Mouse (Mus musculus) T-cell, adult 2 months (primary cell): Measurements from ENCODE around the gene Snrnp25.

Experiments
- DNase-seq: peaks from one replicate; pipeline ENCODE4 v3.0.0; 2022; ENCODE audit warnings: low spot score

Snrnp25 gene

DNA sequence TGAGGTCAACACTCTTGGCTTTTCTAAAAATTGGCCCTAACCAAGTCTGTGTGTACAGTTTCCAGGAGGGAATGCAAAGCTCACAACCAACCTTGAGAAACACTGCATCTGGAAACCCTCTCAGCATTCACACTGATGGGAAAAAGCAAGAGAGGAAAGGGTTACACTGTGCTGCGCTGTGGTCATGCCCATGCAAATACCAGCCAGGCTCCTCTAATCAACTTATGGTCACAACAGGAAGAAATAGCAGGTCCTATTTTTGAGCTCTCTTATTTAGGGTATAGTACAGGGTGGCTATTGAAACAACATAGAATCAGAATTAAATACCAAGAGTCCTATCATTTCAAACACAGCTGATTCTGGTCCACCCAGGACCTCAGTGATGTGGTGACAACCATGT lies 39.4 kb downstream of the Snrnp25 start:
- DNase-seq: no peak

DNA sequence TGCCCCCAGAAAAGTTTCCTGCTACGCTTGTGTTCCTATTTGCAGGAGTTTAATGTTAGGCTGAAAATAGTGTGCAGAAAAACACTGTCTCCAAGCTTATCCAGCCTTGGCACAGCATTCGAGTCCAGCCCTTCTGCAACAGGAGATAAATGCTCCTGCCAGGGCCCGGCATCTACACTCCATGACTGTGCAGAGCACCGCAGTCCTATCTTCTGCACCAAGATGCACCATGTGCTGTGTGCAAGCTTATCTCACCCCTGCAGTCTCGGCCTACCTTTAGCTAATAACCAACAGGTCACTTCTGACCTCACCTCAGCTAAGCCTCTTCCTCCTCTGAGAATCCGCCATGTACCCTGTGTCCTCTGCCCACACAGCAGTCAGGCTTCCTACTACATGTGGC lies 40.4 kb downstream of the Snrnp25 start:
- no peak for DNase-seq

DNA sequence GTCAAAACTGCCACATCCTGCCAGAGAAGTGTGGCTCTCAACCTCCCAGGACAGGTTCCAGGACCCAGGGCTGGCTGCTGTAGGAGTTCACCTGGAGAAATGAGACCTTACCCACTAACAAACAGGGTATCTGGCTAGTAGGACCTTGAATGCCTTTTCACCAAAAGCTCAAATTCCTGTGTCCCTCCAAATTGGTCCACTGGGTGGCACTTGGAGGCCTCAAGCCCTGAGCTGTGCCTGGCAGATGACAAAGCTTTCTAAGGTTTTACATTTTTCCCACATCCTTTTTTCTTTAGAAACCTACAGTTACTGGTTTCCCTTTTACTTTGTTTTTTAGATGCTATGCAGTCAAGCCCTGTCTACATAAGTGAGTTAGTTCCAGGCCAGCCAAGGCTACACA lies 41.9 kb downstream of the Snrnp25 start:
- no peak for DNase-seq

DNA sequence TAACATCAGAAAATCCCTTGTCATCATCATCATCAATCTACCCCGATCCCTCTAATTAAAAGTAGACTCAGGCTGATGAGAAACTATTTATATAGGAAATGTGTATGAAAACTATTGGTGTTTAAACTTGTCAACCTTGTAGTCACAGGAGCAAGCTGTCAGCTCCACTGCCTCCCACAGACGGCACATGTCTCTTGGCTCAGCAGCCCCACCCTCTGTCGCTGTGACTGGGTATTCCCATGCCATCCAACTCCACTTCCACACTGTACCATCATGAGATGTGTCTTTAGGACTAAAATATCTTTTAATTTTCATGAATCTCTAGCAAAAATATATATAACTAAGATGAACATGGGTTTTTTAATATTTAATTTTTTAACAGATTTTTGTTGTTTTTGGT lies 43.1 kb downstream of the Snrnp25 start:
- DNase-seq: no peak

DNA sequence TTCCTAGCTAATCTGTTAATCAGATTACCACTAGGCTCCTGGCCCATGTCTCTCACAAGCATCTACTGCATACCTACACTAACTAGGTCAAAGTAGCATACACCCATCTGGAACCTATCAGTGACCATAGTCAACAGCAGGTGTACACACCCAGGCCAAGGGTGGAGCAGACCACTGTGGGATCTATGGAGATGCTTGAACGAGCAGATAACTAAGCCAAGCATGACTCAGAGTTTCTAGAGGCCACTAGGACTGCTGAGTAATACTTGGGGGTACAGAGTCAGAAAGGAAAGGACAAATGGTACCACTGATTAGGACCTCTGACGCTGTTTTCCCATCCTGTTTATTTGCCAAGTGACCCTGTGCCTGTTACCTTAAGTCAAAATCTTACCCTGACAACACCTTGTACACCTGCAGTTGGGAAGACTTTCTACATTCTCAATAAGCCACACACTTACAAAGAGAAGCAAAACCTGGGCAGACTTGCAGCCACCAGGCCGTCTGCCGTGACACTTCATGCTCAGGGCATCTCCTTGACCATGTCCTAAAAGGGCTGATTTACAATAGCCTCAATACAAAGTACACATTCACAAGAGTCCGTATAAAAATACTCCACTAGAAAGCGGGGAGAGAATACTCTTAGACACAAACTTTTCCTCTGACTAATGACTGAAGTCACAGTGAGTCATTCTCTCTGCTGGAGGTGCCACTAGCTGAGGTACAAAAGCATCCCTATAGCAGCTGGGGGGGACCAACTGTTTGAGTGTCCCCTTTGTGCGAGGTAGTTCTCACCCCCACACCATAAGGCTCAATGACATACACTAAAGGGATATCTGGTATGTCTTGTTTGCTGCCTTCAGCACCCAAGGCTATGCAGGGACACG lies 45.9 kb downstream of the Snrnp25 start:
- DNase-seq: no peak

DNA sequence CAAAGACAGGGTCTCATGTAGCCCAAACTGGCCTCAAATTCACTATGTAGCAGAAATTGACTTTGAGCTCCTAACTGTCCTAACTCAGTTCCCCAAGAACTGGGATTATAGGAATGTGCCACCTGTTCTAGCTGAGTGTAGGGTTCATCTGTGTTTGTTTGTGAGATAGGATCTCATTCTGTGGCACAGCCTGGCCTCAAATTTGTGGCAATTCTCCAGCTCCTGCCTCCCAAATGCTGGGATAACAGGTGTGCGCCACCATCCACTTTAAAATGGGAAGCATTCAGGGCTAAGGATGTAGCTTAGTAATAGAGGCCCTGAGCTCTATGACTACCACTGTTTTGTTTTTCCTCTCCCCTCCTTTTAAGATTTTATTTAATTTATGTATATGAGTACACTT lies 47.9 kb downstream of the Snrnp25 start:
- no peak for DNase-seq

DNA sequence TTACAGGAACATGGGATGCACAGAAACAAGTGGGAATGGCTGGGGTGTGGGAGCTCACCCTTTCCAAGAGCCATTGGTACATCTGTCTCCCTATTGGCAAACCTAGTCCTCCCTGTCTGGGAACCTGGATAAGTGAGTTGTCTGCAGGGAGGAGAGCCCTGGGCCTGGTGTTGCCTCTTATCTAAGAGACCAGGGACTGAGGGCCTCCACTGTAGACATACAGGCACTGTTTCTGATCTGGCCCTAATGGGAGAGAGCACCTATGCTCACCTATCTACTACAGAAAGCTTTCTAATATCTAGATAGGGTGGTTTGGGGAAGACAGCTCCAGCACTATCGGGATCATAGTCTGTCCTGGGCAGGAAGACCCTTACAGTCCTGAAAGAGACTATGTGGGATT lies 50.9 kb downstream of the Snrnp25 start:
- no peak for DNase-seq

DNA sequence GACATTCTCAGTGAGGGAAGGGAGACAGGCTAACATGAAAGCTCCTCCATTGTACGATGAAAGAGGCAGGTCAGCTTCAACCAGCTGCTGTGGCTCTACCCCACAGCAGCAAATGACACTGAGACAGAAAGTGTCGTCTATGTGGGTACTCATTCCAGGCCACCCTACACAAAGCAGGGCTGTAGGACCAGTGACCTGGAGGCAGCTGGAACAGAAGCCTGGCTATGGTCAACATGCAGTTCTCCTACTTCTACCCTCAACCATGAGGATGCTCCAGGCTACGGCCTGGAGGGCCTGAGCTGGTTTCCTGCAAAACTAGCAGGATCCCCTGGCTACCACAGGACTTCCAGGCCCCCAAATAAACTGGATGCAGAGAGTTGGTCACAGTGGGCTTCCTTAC lies 51.4 kb downstream of the Snrnp25 start:
- DNase-seq: no peak
